Mouse (Mus musculus) stomach, embryonic 14.5 days (tissue): Measurements from ENCODE around the gene Dusp27. TPM values are rescaled to one million over a fixed set of nuclear protein-coding genes. Genes with fewer than 3 reads are reported as not detected.

ENCODE experiments used
- ATAC-seq: fragments of 200-750 bp; cut with Nextera tagmentation; 2 replicates; pipeline ENCODE4 v1.8.0; 2017; ENCODE audit warnings: low read depth, moderate TSS enrichment; ENCODE audit not compliant: insufficient number of reproducible peaks, insufficient read depth, low FRiP score
- H3K27ac ChIP-seq: fragments of 300-500 bp; sonication (generic); 2 replicates; pipeline ENCODE4 v1.5.1; 2014; ENCODE audit warnings: mild to moderate bottlenecking, low read length, moderate library complexity, mixed read lengths
- H3K27me3 ChIP-seq: fragments of 300-500 bp; sonication (generic); 2 replicates; pipeline ENCODE4 v1.6.1; 2014; ENCODE audit warnings: low read length, control low read depth, mixed read lengths; ENCODE audit not compliant: control insufficient read depth, insufficient read depth
- H3K36me3 ChIP-seq: fragments of 300-500 bp; sonication (generic); 2 replicates; pipeline ENCODE4 v1.6.1; 2014; ENCODE audit warnings: mild to moderate bottlenecking, control low read depth, low read length, moderate library complexity, mixed read lengths; ENCODE audit not compliant: control insufficient read depth, insufficient read depth
- H3K4me1 ChIP-seq: fragments of 300-500 bp; sonication (generic); 2 replicates; pipeline ENCODE4 v1.6.1; 2014; ENCODE audit warnings: low read length, control low read depth, mixed read lengths; ENCODE audit not compliant: control insufficient read depth, insufficient read depth
- H3K4me2 ChIP-seq: fragments of 300-500 bp; sonication (generic); replicated peaks from 2 replicates; pipeline ENCODE4 v1.6.1; 2014; ENCODE audit warnings: low read depth, low read length, control low read depth
- H3K4me3 ChIP-seq: fragments of 300-500 bp; sonication (generic); 2 replicates; pipeline ENCODE4 v1.5.1; 2014; ENCODE audit warnings: low read depth, low read length, control low read depth
- H3K9ac ChIP-seq: fragments of 300-500 bp; sonication (generic); replicated peaks from 2 replicates; pipeline ENCODE4 v1.6.1; 2014; ENCODE audit warnings: low read depth, mild to moderate bottlenecking, control low read depth, low read length, moderate library complexity, mixed read lengths
- H3K9me3 ChIP-seq: fragments of 300-500 bp; sonication (generic); 2 replicates; pipeline ENCODE4 v1.6.1; 2016; ENCODE audit warnings: low read depth, low read length, control low read depth; ENCODE audit not compliant: control insufficient read depth
- WGBS: fragments of 180-500 bp; shearing (Covaris S2); extraction: QIAGEN DNeasy Blood & Tissue Kit; methylation state at CpG from one replicate; pipeline ENCODE4 v1.1.7; 2014; 5-methylcytosine and 5-hydroxymethylcytosine counted together
- polyA plus RNA-seq: library from polyadenylated mRNA; unstranded; fragments of >200 nt; fragmentation: Nextera tagmentation; extraction: Ambion mirVana; gene quantifications from 2 replicates; pipeline ENCODE4 v1.2.1, GENCODE M21; 2014

The Dusp27 gene
- polyA plus RNA-seq, 1 experiment from 2014 or later = 1.9 TPM

DNA sequence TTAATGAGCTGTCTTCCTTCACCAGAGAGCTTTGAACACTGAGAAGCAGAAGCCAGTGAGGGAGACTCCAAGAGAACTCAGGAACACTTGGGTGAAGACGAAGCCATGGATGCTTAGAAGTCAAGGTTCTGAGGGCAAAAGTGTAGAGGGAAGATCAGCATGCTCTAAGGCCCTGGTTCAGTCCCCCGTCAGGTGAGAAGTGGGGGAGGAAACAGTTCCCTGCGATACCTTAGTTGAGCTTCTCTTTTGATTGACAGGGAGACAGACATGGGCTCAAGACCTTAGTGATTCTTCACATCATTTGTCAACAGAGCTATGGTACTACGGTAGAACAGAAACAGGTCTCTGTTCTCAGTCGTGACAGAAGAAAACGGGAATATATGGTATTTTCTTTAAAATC is 1.4 kb downstream of the Dusp27 start:
- no peaks in the 10 kb centered on the region for H3K9me3 ChIP-seq
- no peak overlapping the region for H3K4me3 ChIP-seq
- H3K9ac ChIP-seq = no peak overlapping the region
- no peak overlapping the region for H3K27ac ChIP-seq
- WGBS = 84% methylated on average over 6 of the region's 6 CpGs
- no peak overlapping the region for H3K4me2 ChIP-seq
- H3K4me1 ChIP-seq = peaks cover 13% of the 10 kb centered on the region; the same call in 1 of the 2 replicates
- H3K36me3 ChIP-seq = no peaks in the 10 kb centered on the region
- no peaks in the 10 kb centered on the region for H3K27me3 ChIP-seq
- ATAC-seq = no peak

GRCm38 (mm10) chr1:166124932-166125593 is 2.7 kb downstream of the Dusp27 start:
- Histone ChIP-seq H3K27ac (no peak overlapping the region), H3K27me3 (no peaks in the 10 kb centered on the region), H3K9ac (no peak overlapping the region), H3K4me3 (no peak overlapping the region), H3K9me3 (no peaks in the 10 kb centered on the region), H3K4me2 (no peak overlapping the region), H3K4me1 (peaks cover 11% of the 10 kb centered on the region; the same call in 1 of the 2 replicates), H3K36me3 (no peaks in the 10 kb centered on the region)
- WGBS = 66% methylated on average over 8 of the region's 8 CpGs
- no peak for ATAC-seq

GRCm38 (mm10) chr1:166123751-166124150 is 4.0 kb downstream of the Dusp27 start:
- no peak overlapping the region for H3K27ac ChIP-seq
- H3K4me3 ChIP-seq = no peak overlapping the region
- H3K4me2 ChIP-seq = no peak overlapping the region
- H3K27me3 ChIP-seq = no peaks in the 10 kb centered on the region
- no peak overlapping the region for H3K9ac ChIP-seq
- H3K36me3 ChIP-seq = no peaks in the 10 kb centered on the region
- WGBS = 94% methylated on average over 8 of the region's 8 CpGs
- H3K4me1 ChIP-seq = peaks cover 11% of the 10 kb centered on the region; the same call in 1 of the 2 replicates
- no peaks in the 10 kb centered on the region for H3K9me3 ChIP-seq
- no peak for ATAC-seq

- Histone ChIP-seq H3K9me3 (no peaks in the 10 kb centered on the region), H3K36me3 (no peaks in the 10 kb centered on the region), H3K4me2 (no peak overlapping the region), H3K4me1 (peaks cover 6% of the 10 kb centered on the region; the same call in 1 of the 2 replicates), H3K27ac (no peak overlapping the region), H3K9ac (no peak overlapping the region), H3K4me3 (no peak overlapping the region), H3K27me3 (no peaks in the 10 kb centered on the region)
- WGBS = 97% methylated on average over 1 of the region's 1 CpGs
- no peak for ATAC-seq
These were observed 4.7 kb downstream of the Dusp27 start for GRCm38 (mm10) chr1:166123045-166123444.

- WGBS = 34% methylated on average over 7 of the region's 7 CpGs
- no peak overlapping the region for H3K4me3 ChIP-seq
- no peak overlapping the region for H3K4me2 ChIP-seq
- H3K27me3 ChIP-seq = no peaks in the 10 kb centered on the region
- no peak overlapping the region for H3K9ac ChIP-seq
- ATAC-seq = no peak
- no peak overlapping the region for H3K27ac ChIP-seq
- H3K9me3 ChIP-seq = no peaks in the 10 kb centered on the region
- no peaks in the 10 kb centered on the region for H3K4me1 ChIP-seq
- H3K36me3 ChIP-seq = no peaks in the 10 kb centered on the region
These were observed 5.6 kb downstream of the Dusp27 start for GRCm38 (mm10) chr1:166122114-166122513.

GRCm38 (mm10) chr1:166117866-166118639 is 9.7 kb downstream of the Dusp27 start:
- H3K9me3 ChIP-seq = peaks cover 3% of the 10 kb centered on the region; the same call in 1 of the 2 replicates
- H3K27me3 ChIP-seq = no peaks in the 10 kb centered on the region
- no peaks in the 10 kb centered on the region for H3K4me1 ChIP-seq
- WGBS = 60% methylated on average over 13 of the region's 13 CpGs
- H3K4me2 ChIP-seq = no peak overlapping the region
- ATAC-seq = no peak
- H3K36me3 ChIP-seq = no peaks in the 10 kb centered on the region
- H3K27ac ChIP-seq = no peak overlapping the region
- no peak overlapping the region for H3K4me3 ChIP-seq
- no peak overlapping the region for H3K9ac ChIP-seq

DNA sequence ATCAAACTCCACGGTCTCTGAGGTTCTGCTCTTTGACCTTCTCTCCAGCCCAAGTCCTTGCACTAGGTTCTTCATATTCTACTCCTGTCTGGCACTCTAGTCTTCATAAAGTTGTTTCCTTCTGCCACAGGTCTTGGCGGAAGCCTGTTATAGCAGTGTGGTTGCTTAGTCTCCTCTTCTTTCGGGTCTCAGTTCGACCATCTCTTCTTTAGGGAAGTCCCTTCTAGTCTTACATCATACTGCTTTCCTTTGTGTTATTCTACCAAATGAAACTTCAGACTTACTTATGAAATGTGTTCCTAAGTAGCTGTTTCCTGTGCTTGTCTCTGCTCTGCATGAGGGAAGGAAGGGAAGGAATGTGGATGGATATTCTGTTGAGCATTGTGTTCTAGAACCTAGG is 12.0 kb downstream of the Dusp27 start:
- Histone ChIP-seq H3K4me3 (no peak overlapping the region), H3K9ac (no peak overlapping the region), H3K27ac (no peak overlapping the region), H3K27me3 (no peaks in the 10 kb centered on the region), H3K4me1 (no peaks in the 10 kb centered on the region), H3K4me2 (no peak overlapping the region), H3K36me3 (no peaks in the 10 kb centered on the region), H3K9me3 (peaks cover 3% of the 10 kb centered on the region; the same call in 1 of the 2 replicates)
- ATAC-seq = no peak
- whole genome bisulfite sequencing = 91% methylated on average over 4 of the region's 4 CpGs

DNA sequence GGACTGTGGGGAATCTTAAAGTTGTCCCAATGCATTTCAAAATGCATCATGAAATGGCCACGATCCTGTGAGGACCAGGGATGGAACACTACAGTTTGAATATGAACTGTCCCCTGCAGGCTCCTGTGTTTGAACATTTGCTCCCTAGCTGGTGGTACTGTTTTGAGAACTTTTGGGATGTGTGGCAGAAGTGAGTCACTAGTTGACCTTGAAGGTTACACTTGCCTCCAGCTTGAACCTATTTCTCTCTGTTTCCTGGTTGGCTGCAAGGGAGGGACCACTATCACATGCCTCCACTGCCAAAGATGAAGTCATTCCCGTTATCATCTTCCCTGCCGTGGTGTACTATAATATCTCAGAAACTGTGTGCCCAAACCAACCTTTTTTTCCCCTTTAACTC is 12.7 kb downstream of the Dusp27 start:
- Histone ChIP-seq H3K4me1 (no peaks in the 10 kb centered on the region), H3K4me3 (no peak overlapping the region), H3K36me3 (no peaks in the 10 kb centered on the region), H3K27me3 (no peaks in the 10 kb centered on the region), H3K9me3 (peaks cover 3% of the 10 kb centered on the region; the same call in 1 of the 2 replicates), H3K9ac (no peak overlapping the region), H3K4me2 (no peak overlapping the region), H3K27ac (no peak overlapping the region)
- WGBS = 86% methylated on average over 3 of the region's 3 CpGs
- no peak for ATAC-seq
